Mouse (Mus musculus): ENCODE results near the gene Mef2b.
"Not testable (repeated sequence)": the region's sequence is repeated elsewhere in the genome, so short reads cannot be mapped to it uniquely, and the experiment has no call there.

Gene Mef2b

DNA sequence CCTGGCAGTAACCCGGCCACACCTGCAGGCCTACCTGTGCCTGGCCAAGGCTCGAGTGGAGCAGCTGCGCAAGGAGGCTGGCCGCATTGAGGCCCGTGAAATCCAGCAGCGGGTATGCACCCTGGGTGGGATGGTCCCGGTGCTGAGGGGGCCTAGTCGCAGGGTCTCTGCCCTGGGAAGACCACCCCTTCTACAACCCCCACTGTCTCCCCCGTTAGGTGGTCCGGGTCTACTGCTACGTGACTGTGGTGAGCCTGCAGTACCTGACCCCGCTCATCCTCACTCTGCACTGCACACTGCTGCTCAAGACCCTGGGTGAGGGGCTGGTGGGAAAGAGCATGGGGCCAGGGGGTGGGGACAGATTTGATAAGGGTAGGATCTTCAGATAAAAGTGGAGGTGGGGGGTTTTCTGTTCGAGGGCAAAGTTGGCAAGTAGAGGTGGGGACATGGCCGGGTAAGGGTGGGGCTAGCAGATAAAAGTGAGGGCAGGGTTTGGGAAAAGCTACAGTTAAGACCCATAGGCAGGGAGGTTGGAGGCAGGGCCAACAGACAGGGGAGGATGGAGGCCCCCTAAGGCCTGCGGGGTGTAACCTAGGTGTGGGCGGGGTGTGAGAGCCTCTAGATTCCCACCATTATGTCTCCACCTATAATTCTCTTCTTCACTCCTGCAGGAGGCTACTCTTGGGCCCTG, 41.8 kb downstream of the Mef2b start:
- DNase-seq, result peak; percentile 90

DNA sequence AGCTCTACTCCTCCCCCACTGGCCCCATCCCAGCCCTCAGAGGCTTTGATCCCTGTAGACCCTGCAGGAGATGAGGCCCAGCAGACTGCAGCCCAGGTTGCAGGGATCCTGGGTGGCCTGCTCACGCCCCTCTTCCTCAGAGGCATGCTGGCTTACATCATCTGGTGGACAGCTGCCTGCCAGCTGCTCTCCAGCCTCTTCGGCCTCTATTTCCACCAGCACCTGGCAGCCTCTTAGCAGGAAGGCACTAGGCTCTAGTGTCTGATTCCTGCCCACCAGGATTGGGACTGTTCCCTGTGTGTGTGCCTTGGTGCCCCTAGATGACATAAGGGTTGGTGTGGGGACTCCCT, 42.4 kb downstream of the Mef2b start:
- no peak for DNase-seq

GRCm38 (mm10) chr8:70183194-70183593, 43.7 kb downstream of the Mef2b start:
- no peak for DNase-seq

DNA sequence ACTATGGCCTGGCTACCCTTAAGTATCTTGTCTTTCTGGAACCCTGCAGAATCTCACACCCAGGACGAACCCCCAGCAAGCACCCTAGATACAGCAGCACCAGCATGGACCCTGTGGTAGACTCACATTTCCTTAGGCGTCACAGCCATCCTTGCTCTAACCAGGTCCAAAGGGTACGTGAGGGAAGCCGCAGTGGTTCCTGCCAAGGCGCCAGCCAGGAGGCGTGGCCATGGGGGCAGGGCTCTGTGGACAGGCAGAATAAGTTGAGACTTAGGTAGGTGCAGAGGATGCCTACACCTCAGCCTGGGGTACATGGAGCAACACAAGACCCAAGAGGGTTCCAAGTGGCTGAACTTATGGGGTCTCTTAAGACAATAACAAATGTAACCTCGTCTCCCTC, 49.2 kb downstream of the Mef2b start:
- peak; percentile 93 for DNase-seq

- no peak for DNase-seq
Measured at GRCm38 (mm10) chr8:70193238-70193637, 53.7 kb downstream of the Mef2b start.

DNA sequence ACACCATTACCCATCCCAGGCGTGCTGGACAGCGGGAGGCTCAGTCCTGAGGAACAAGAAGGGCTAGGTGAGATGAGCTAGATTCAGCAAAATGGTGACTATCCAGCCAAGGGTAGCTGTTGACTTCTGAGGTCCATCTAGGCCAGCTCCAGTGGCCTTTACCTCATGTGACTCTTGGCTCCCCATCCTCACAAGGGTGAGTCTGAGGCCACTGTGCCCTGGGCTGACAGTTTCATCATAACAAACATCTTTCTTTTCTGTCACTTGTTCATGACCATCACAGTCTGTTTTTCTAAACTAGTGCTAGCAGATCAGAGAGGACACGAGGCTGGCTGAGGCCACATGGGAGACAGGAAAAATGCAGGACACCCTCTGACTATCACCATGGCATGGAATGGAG, 54.7 kb downstream of the Mef2b start:
- no peak for DNase-seq

- no peak for DNase-seq
Measured at GRCm38 (mm10) chr8:70195762-70196161, 56.3 kb downstream of the Mef2b start.

DNA sequence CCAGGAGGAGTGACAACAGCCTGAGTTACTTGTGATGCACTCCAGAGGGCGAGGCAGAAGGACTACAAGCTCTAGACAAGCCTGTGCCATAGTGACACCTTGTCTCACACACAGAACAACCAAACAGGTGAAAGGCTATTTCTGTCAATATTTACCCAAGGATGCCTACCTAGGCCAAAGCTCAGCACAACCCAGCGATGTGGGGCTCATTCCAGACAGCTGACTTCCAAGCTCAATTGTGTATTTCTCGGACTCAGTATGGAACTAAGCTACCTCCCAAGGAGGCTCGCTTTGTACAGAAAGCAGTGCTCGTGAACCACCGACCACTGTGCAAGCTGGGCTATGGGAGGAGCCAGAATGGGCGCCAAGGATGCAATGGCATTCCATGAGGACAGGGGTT, 58.1 kb downstream of the Mef2b start:
- no peak for DNase-seq

- DNase-seq, result peak; percentile 95
Measured at GRCm38 (mm10) chr8:70200098-70200681, 60.7 kb downstream of the Mef2b start.

DNA sequence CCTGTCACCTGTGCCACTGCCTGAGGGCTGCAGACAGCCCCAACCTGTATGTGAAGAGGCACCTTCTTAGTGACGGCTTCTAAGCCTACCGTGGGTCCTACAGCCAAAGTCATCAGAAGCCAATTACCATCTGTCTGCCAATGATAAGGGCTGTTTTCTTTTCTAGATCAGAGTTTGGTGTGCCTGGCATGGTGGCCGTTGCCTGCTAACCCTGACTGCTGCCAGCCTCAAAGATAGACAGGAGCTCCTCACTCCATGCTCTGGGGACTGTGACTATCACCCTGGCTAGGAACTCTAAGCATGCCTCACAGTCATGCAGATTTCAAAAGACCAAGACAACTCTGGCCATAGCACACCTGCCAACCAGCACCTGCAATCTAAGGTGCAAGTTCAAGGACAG, 61.9 kb downstream of the Mef2b start:
- DNase-seq, result no peak

- no peak for DNase-seq
Measured at GRCm38 (mm10) chr8:70203072-70203471, 63.6 kb downstream of the Mef2b start.

GRCm38 (mm10) chr8:70204757-70205156, 65.2 kb downstream of the Mef2b start:
- no peak for DNase-seq

DNA sequence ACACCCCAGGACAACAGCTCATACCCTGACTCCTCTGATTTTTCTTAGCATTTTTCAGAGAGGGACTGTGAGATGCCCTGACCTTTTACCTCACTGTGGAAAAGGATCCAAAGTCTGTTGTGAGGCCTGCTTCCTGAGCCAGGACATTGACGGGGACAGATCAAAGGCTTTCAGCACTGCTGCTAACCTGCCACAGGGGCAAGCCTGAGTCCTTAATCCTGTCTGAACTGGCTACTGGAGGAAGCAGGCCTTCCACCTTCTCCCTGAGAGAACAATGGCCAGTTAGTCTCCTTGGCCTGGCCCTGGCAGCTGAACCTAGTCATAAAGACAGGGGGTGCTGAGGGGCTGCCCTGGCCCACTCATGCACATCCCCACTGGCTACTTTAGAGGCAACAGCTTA, 68.6 kb downstream of the Mef2b start:
- DNase-seq, result no peak

DNA sequence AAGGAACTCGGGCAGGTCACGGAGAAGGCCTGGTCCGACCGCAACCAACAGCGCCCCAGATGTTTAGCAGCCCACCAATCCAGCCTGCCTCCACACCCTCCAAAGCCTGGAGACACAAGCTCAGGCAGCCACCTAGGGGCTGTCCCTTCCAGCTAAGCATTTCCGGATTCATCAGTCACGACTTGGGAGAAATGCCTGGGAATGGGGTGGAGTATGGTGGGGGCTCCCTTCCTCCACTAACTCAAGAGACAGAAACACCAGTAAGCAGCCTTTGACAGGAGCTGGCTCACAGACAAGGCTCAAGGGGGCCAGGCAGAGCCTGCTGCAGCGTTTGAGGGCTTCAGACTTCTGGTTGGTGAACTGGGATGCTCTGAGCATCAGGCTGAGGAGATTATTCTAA, 71.0 kb downstream of the Mef2b start:
- peak; percentile 94 for DNase-seq

DNA sequence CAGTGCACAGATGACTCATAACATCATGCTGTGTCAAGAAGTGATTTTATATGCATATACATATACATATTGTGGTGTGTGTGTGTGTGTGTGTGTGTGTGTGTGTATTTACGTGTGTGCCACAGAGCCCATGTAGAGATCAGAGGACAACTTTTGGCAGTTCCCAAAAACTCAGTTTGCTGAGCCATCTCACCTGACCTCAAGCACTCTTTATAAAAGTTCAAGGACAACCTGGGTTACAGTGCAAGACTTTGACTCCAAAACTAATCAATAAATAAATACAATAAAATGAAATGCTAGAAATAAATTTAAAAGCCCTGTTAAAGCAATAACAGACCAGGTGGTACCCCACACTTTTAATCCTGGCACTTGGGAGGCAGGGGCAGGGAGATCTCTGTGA, 71.8 kb downstream of the Mef2b start:
- no peak for DNase-seq

DNA sequence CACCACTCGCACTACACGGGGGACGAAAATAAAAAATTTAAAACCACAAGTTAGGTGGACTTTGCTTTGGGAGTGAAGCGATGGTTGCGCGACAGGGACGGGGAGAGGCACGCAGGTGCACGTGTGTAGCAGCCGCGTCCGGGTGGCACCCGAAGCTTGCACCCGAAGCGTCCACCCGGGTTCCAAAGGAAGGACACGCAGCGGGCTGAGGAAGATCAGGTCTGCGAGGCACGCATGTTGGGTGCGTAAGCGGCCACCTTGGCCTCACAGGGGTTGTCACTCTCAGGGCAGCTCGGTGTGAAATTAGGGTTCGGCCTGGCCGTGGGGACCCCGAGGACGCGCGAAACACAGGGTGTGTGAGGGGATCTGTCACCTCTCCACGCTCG, 72.2 kb downstream of the Mef2b start:
- no peak for DNase-seq

- peak; percentile 100 for DNase-seq
Measured at GRCm38 (mm10) chr8:70212112-70213055, 72.9 kb downstream of the Mef2b start, which contains the start of gene Slc25a42. Slc25a42 (minus strand) TSS chr8:70212305.

GRCm38 (mm10) chr8:70214411-70214810, 74.9 kb downstream of the Mef2b start:
- no peak for DNase-seq

GRCm38 (mm10) chr8:70215092-70215491, 75.6 kb downstream of the Mef2b start:
- peak; percentile 92 for DNase-seq

GRCm38 (mm10) chr8:70216161-70216560, 76.7 kb downstream of the Mef2b start:
- not testable (repeated sequence) for DNase-seq

GRCm38 (mm10) chr8:70216566-70216965, 77.1 kb downstream of the Mef2b start:
- DNase-seq, result peak; percentile 99
